In genomic region chr3:101462294-101462693, GRCm38 (mm10) we compare ENCODE assay signal across 8 mouse cellular contexts.
DNase-seq lines count a peak whose midpoint lies in the region; ATAC-seq lines count a peak whose summit lies in the region.

No protein-coding gene starts in this region.

- peaks cover 5% of the 10 kb centered on the region; the same call in 1 of the 2 replicates for H3K9me3 ChIP-seq in heart, embryonic 10.5 days
- H3K9me3 ChIP-seq in intestine, embryonic 16.5 days (ENCODE audit: control insufficient read depth, low read length) = 0 out of 2 replicates have a peak, but pooled peaks cover 8% of the 10 kb centered on the region
- H3K9me3 ChIP-seq in midbrain, embryonic 14.5 days (ENCODE audit: control insufficient read depth, low read length) = no peaks in the 10 kb centered on the region

- no peaks in the 10 kb centered on the region for H3K27me3 ChIP-seq in heart, embryonic 10.5 days (ENCODE audit: insufficient read depth, poor library complexity, severe bottlenecking)
- no peaks in the 10 kb centered on the region for H3K27me3 ChIP-seq in intestine, embryonic 16.5 days (replicated peaks; ENCODE audit: control insufficient read depth, insufficient read depth, low read length)
- no peaks in the 10 kb centered on the region for H3K27me3 ChIP-seq in midbrain, embryonic 14.5 days (ENCODE audit: control insufficient read depth, insufficient read depth, low read length)

- no peak overlapping the region for H3K4me2 ChIP-seq in intestine, embryonic 16.5 days (ENCODE audit: low read depth, low read length)
- H3K4me2 ChIP-seq in midbrain, embryonic 14.5 days (ENCODE audit: low read length) = no peak overlapping the region

- no peak overlapping the region for H3K27ac ChIP-seq in heart, embryonic 10.5 days
- no peak overlapping the region for H3K27ac ChIP-seq in intestine, embryonic 16.5 days (ENCODE audit: low read length)
- peak overlapping the region; percentile 75 for H3K27ac ChIP-seq in midbrain, embryonic 14.5 days (replicated peaks; ENCODE audit: low read depth, low read length)

- H3K36me3 ChIP-seq in heart, embryonic 10.5 days = peaks cover 47% of the 10 kb centered on the region
- H3K36me3 ChIP-seq in intestine, embryonic 16.5 days (ENCODE audit: control insufficient read depth, insufficient read depth, low read length) = peaks cover 14% of the 10 kb centered on the region
- H3K36me3 ChIP-seq in midbrain, embryonic 14.5 days (ENCODE audit: control insufficient read depth, insufficient read depth, low read length) = peaks cover 37% of the 10 kb centered on the region

- peak; percentile 90 for DNase-seq in heart, adult 11 months
- no peak for DNase-seq in heart, embryonic 10.5 days (ENCODE audit: low spot score)
- peak; percentile 82 to 89 for DNase-seq in cerebellum, postnatal 36 days
- DNase-seq in frontal cortex, postnatal 36 days (ENCODE audit: low spot score in 2 of 2) = peak; percentile 80 to 89
- DNase-seq in left cerebral cortex, postnatal 14 days (ENCODE audit: low spot score in 2 of 2) = peak; percentile 87 to 89
- peak; percentile 92 for DNase-seq in midbrain, embryonic 14.5 days
- DNase-seq in spleen, postnatal 10 days (ENCODE audit: low spot score in 2 of 2) = peak; percentile 67 to 84

- H3K4me3 ChIP-seq in heart, embryonic 10.5 days = no peak overlapping the region
- H3K4me3 ChIP-seq in intestine, embryonic 16.5 days (ENCODE audit: low read length) = no peak overlapping the region
- H3K4me3 ChIP-seq in midbrain, embryonic 14.5 days (replicated peaks; ENCODE audit: low read depth, low read length) = no peak overlapping the region

- H3K4me1 ChIP-seq in heart, embryonic 10.5 days = no peaks in the 10 kb centered on the region; the same call in none of the 2 replicates
- no peaks in the 10 kb centered on the region for H3K4me1 ChIP-seq in intestine, embryonic 16.5 days (ENCODE audit: control insufficient read depth, insufficient read depth, low read length)
- H3K4me1 ChIP-seq in midbrain, embryonic 14.5 days (ENCODE audit: control insufficient read depth, insufficient read depth, low read length) = peaks cover 16% of the 10 kb centered on the region

- no peak overlapping the region for H3K9ac ChIP-seq in intestine, embryonic 16.5 days (ENCODE audit: low read depth, low read length)
- H3K9ac ChIP-seq in midbrain, embryonic 14.5 days (replicated peaks; ENCODE audit: low read length) = no peak overlapping the region; the same call in 1 of the 2 replicates

- peak; percentile 70 for ATAC-seq in intestine, embryonic 16.5 days
- peak; percentile 57; the same call in 1 of the 2 replicates for ATAC-seq in midbrain, embryonic 14.5 days (ENCODE audit: low FRiP score, low TSS enrichment)

- intact Hi-C loops in left cerebral cortex, postnatal 14 days (cut with DNase I) = loop anchor here (5.0 kb wide), 3 partner anchors 85 to 490 kb away; partner anchors contain the start of gene Igsf3

- 30% methylated on average over 5 of the region's 5 CpGs for WGBS in heart, embryonic 10.5 days
- WGBS in intestine, embryonic 16.5 days = 22% methylated on average over 5 of the region's 5 CpGs
- WGBS in midbrain, embryonic 14.5 days = 26% methylated on average over 5 of the region's 5 CpGs
